Mouse (Mus musculus) forebrain, embryonic 15.5 days (tissue): ENCODE measurements at regions not wholly inside any gene's neighbourhood (a gene's known extent, or its start where the extent isn't known, plus 50 kb on each side); places are given as distances from the start of the nearest gene placed in this dataset.

Source experiments
- ATAC-seq: fragments of 200-750 bp; cut with Nextera tagmentation; replicated peaks from 2 replicates; pipeline ENCODE4 v1.8.0; 2017; ENCODE audit warnings: mild to moderate bottlenecking, moderate TSS enrichment, moderate library complexity
- H3K27ac ChIP-seq: fragments of 300-500 bp; sonication (generic); replicated peaks from 2 replicates; pipeline ENCODE4 v1.5.1; 2015; ENCODE audit warnings: mild to moderate bottlenecking, inconsistent platforms
- H3K27me3 ChIP-seq: fragments of 300-500 bp; sonication (generic); 2 replicates; pipeline ENCODE4 v1.6.1; 2015; ENCODE audit warnings: inconsistent platforms
- H3K36me3 ChIP-seq: fragments of 300-500 bp; sonication (generic); 2 replicates; pipeline ENCODE4 v1.6.1; 2015; ENCODE audit warnings: mild to moderate bottlenecking, inconsistent platforms
- H3K4me1 ChIP-seq: fragments of 300-500 bp; sonication (generic); 2 replicates; pipeline ENCODE4 v1.6.1; 2015; ENCODE audit warnings: inconsistent platforms
- H3K4me2 ChIP-seq: fragments of 300-500 bp; sonication (generic); replicated peaks from 2 replicates; pipeline ENCODE4 v1.6.1; 2015; ENCODE audit warnings: mild to moderate bottlenecking, inconsistent platforms
- H3K4me3 ChIP-seq: fragments of 300-500 bp; sonication (generic); 2 replicates; pipeline ENCODE4 v1.5.1; 2015; ENCODE audit warnings: mild to moderate bottlenecking, inconsistent platforms
- H3K9ac ChIP-seq: fragments of 300-500 bp; sonication (generic); replicated peaks from 2 replicates; pipeline ENCODE4 v1.6.1; 2015; ENCODE audit warnings: mild to moderate bottlenecking, inconsistent platforms
- H3K9me3 ChIP-seq: fragments of 300-500 bp; sonication (generic); 2 replicates; pipeline ENCODE4 v1.6.1; 2016; ENCODE audit warnings: inconsistent platforms
- whole genome bisulfite sequencing: fragments of 180-500 bp; shearing (Covaris S2); methylation state at CpG from one replicate; pipeline ENCODE4 v1.1.7; 2015; ENCODE audit warnings: mixed read lengths; 5-methylcytosine and 5-hydroxymethylcytosine counted together

GRCm38 (mm10) chr15:96759078-96759995 lies 59.8 kb upstream of the Slc38a2 start:
- H3K4me2 ChIP-seq = no peak overlapping the region
- WGBS = 27% methylated on average over 13 of the region's 13 CpGs

GRCm38 (mm10) chr15:96757446-96758198 lies 58.1 kb upstream of the Slc38a2 start:
- no peak overlapping the region for H3K4me3 ChIP-seq
- no peaks in the 10 kb centered on the region for H3K36me3 ChIP-seq
- H3K4me1 ChIP-seq = peaks cover 7% of the 10 kb centered on the region; the same call in 1 of the 2 replicates
- 86% methylated on average over 9 of the region's 9 CpGs for WGBS
- no peak for ATAC-seq
- H3K27me3 ChIP-seq = no peaks in the 10 kb centered on the region
- no peak overlapping the region for H3K9ac ChIP-seq
- no peak overlapping the region for H3K4me2 ChIP-seq
- no peak overlapping the region for H3K27ac ChIP-seq
- no peaks in the 10 kb centered on the region for H3K9me3 ChIP-seq

More at GRCm38 (mm10) chr15:96759078-96759995, 59.8 kb upstream of the Slc38a2 start:
- Histone ChIP-seq H3K4me1 (peaks cover 7% of the 10 kb centered on the region; the same call in 1 of the 2 replicates), H3K27me3 (no peaks in the 10 kb centered on the region), H3K9me3 (no peaks in the 10 kb centered on the region), H3K4me3 (no peak overlapping the region), H3K36me3 (no peaks in the 10 kb centered on the region), H3K27ac (no peak overlapping the region), H3K9ac (no peak overlapping the region)
- no peak for ATAC-seq

- no peak overlapping the region for H3K4me2 ChIP-seq
- no peak for ATAC-seq
- no peaks in the 10 kb centered on the region for H3K9me3 ChIP-seq
- H3K9ac ChIP-seq = no peak overlapping the region
- peaks cover 7% of the 10 kb centered on the region; the same call in 1 of the 2 replicates for H3K4me1 ChIP-seq
- H3K27me3 ChIP-seq = no peaks in the 10 kb centered on the region
- no peak overlapping the region for H3K27ac ChIP-seq
- H3K4me3 ChIP-seq = no peak overlapping the region
- H3K36me3 ChIP-seq = no peaks in the 10 kb centered on the region
- WGBS = 69% methylated on average over 7 of the region's 7 CpGs
These were observed 56.9 kb upstream of the Slc38a2 start for GRCm38 (mm10) chr15:96756456-96756855.

GRCm38 (mm10) chr15:96755951-96756350 lies 56.4 kb upstream of the Slc38a2 start:
- 83% methylated on average over 6 of the region's 6 CpGs for WGBS
- Histone ChIP-seq H3K27ac (no peak overlapping the region), H3K4me3 (no peak overlapping the region), H3K4me2 (no peak overlapping the region), H3K9me3 (no peaks in the 10 kb centered on the region), H3K36me3 (no peaks in the 10 kb centered on the region), H3K27me3 (no peaks in the 10 kb centered on the region), H3K9ac (no peak overlapping the region), H3K4me1 (peaks cover 7% of the 10 kb centered on the region; the same call in 1 of the 2 replicates)
- ATAC-seq = no peak

GRCm38 (mm10) chr15:96755322-96755942 lies 55.9 kb upstream of the Slc38a2 start:
- H3K36me3 ChIP-seq = no peaks in the 10 kb centered on the region
- peaks cover 7% of the 10 kb centered on the region; the same call in 1 of the 2 replicates for H3K4me1 ChIP-seq
- no peak for ATAC-seq
- H3K4me2 ChIP-seq = no peak overlapping the region
- H3K27me3 ChIP-seq = no peaks in the 10 kb centered on the region
- 87% methylated on average over 13 of the region's 13 CpGs for WGBS
- H3K4me3 ChIP-seq = no peak overlapping the region
- no peaks in the 10 kb centered on the region for H3K9me3 ChIP-seq
- no peak overlapping the region for H3K9ac ChIP-seq
- no peak overlapping the region for H3K27ac ChIP-seq

GRCm38 (mm10) chr15:96754079-96754478 lies 54.5 kb upstream of the Slc38a2 start:
- Histone ChIP-seq H3K36me3 (no peaks in the 10 kb centered on the region), H3K9me3 (no peaks in the 10 kb centered on the region), H3K27me3 (no peaks in the 10 kb centered on the region), H3K4me2 (no peak overlapping the region), H3K4me1 (peaks cover 7% of the 10 kb centered on the region; the same call in 1 of the 2 replicates), H3K9ac (no peak overlapping the region), H3K27ac (no peak overlapping the region), H3K4me3 (no peak overlapping the region)
- WGBS = 96% methylated on average over 5 of the region's 5 CpGs
- no peak for ATAC-seq

- Histone ChIP-seq H3K4me1 (peaks cover 7% of the 10 kb centered on the region; the same call in 1 of the 2 replicates), H3K9me3 (no peaks in the 10 kb centered on the region), H3K4me3 (no peak overlapping the region), H3K9ac (no peak overlapping the region), H3K4me2 (no peak overlapping the region), H3K27ac (no peak overlapping the region), H3K36me3 (no peaks in the 10 kb centered on the region), H3K27me3 (no peaks in the 10 kb centered on the region)
- whole genome bisulfite sequencing = 91% methylated on average over 8 of the region's 8 CpGs
- ATAC-seq = no peak
These were observed 53.2 kb upstream of the Slc38a2 start for GRCm38 (mm10) chr15:96752719-96753118.

GRCm38 (mm10) chr15:96752062-96752358 lies 52.5 kb upstream of the Slc38a2 start:
- Histone ChIP-seq H3K27ac (no peak overlapping the region), H3K4me1 (peaks cover 7% of the 10 kb centered on the region; the same call in 1 of the 2 replicates), H3K4me2 (no peak overlapping the region), H3K9me3 (no peaks in the 10 kb centered on the region), H3K9ac (no peak overlapping the region), H3K4me3 (no peak overlapping the region), H3K36me3 (no peaks in the 10 kb centered on the region), H3K27me3 (no peaks in the 10 kb centered on the region)
- no peak for ATAC-seq
- WGBS = 87% methylated on average over 3 of the region's 3 CpGs

GRCm38 (mm10) chr15:96751243-96752061 lies 51.9 kb upstream of the Slc38a2 start:
- Histone ChIP-seq H3K27ac (no peak overlapping the region), H3K27me3 (no peaks in the 10 kb centered on the region), H3K4me2 (no peak overlapping the region), H3K4me1 (peaks cover 2% of the 10 kb centered on the region; the same call in 1 of the 2 replicates), H3K9me3 (no peaks in the 10 kb centered on the region), H3K36me3 (no peaks in the 10 kb centered on the region), H3K4me3 (no peak overlapping the region), H3K9ac (no peak overlapping the region)
- WGBS = 92% methylated on average over 13 of the region's 13 CpGs
- ATAC-seq = no peak

GRCm38 (mm10) chr15:96749534-96750256 lies 50.2 kb upstream of the Slc38a2 start:
- 0 out of 2 replicates have a peak overlapping the region, but pooled peaks have one; percentile 20 for H3K27ac ChIP-seq
- 0 out of 2 replicates have a peak overlapping the region, but pooled peaks have one; percentile 13 for H3K4me2 ChIP-seq
- H3K4me3 ChIP-seq = no peak overlapping the region
- 70% methylated on average over 9 of the region's 9 CpGs for WGBS
- no peak overlapping the region for H3K9ac ChIP-seq
- H3K27me3 ChIP-seq = no peaks in the 10 kb centered on the region
- no peak for ATAC-seq
- no peaks in the 10 kb centered on the region for H3K9me3 ChIP-seq
- no peaks in the 10 kb centered on the region; the same call in 1 of the 2 replicates for H3K4me1 ChIP-seq
- no peaks in the 10 kb centered on the region for H3K36me3 ChIP-seq
